Mouse (Mus musculus) CH12.LX (cell line): ENCODE results near the gene Lat2.

Experiments
- BHLHE40 ChIP-seq: IDR thresholded peaks from 2 replicates; pipeline ENCODE4 v1.6.1; 2011; ENCODE audit warnings: mild to moderate bottlenecking, low read depth, low read length, improper control_type of control experiment
- CHD1 ChIP-seq: IDR thresholded peaks from 2 replicates; pipeline ENCODE4 v1.6.1; 2012; ENCODE audit warnings: low read depth, low read length, improper control_type of control experiment, inconsistent platforms
- CTCF ChIP-seq, 2 experiments: IDR thresholded peaks in 1 of 2; conservative IDR thresholded peaks in 1 of 2; 2 replicates each; pipeline ENCODE4 v1.5.1; 2011 to 2012; ENCODE audit warnings: low read depth in 2 of 2, low read length in 2 of 2, improper control_type of control experiment in 1 of 2, inconsistent platforms in 1 of 2, mild to moderate bottlenecking in 1 of 2, moderate library complexity in 1 of 2
- E2F4 ChIP-seq: IDR thresholded peaks from 2 replicates; pipeline ENCODE4 v1.6.1; 2011; ENCODE audit warnings: low read depth, low read length, improper control_type of control experiment; ENCODE audit not compliant: insufficient replicate concordance
- EP300 ChIP-seq: IDR thresholded peaks from 2 replicates; pipeline ENCODE4 v1.6.1; 2011; ENCODE audit warnings: low read length, improper control_type of control experiment
- ETS1 ChIP-seq: conservative IDR thresholded peaks from 2 replicates; pipeline ENCODE4 v1.6.1; 2012; ENCODE audit warnings: low read depth, mild to moderate bottlenecking, inconsistent platforms, low read length, improper control_type of control experiment, moderate library complexity
- JUND ChIP-seq: conservative IDR thresholded peaks from 2 replicates; pipeline ENCODE4 v1.6.1; 2011; ENCODE audit warnings: low read depth, low read length, improper control_type of control experiment
- MAFK ChIP-seq: IDR thresholded peaks from 2 replicates; pipeline ENCODE4 v1.6.1; 2011; ENCODE audit warnings: low read length, improper control_type of control experiment; ENCODE audit not compliant: insufficient replicate concordance
- MEF2A ChIP-seq: IDR thresholded peaks from 2 replicates; pipeline ENCODE4 v1.6.1; 2014; ENCODE audit warnings: low read depth, mild to moderate bottlenecking, inconsistent platforms, low read length, improper control_type of control experiment, borderline replicate concordance
- POLR2A ChIP-seq: IDR thresholded peaks from 2 replicates; pipeline ENCODE4 v1.6.1; 2011; ENCODE audit warnings: low read depth, mild to moderate bottlenecking, improper control_type of control experiment, low read length
- TBP ChIP-seq: conservative IDR thresholded peaks from 2 replicates; pipeline ENCODE4 v1.6.1; 2011; ENCODE audit warnings: low read depth, low read length, improper control_type of control experiment
- UBTF ChIP-seq: IDR thresholded peaks from 2 replicates; pipeline ENCODE4 v1.6.1; 2012; ENCODE audit warnings: low read depth, mild to moderate bottlenecking, inconsistent platforms, low read length, improper control_type of control experiment, moderate library complexity

- TF ChIP-seq POLR2A (no peak), BHLHE40 (no peak), EP300 (no peak), CTCF (conservative IDR thresholded peaks at IDR 0.05 in 1 of 2, IDR thresholded peaks at IDR 0.05 in 1 of 2; ENCODE audit: low read depth in 2 of 2, low read length in 2 of 2) (no peak), UBTF (no peak), CHD1 (no peak), MAFK (no peak), TBP (no peak), JUND (no peak), ETS1 (no peak), MEF2A (no peak), E2F4 (no peak)
These were observed 29.9 kb upstream of the Lat2 start for GRCm38 (mm10) chr5:134644643-134645118.
